Mouse (Mus musculus): Measurements from ENCODE around the gene H2al1a. TPM values are rescaled to one million over a fixed set of nuclear protein-coding genes. Genes with fewer than 3 reads are reported as not detected.
"Not testable (repeated sequence)": the region's sequence is repeated elsewhere in the genome, so short reads cannot be mapped to it uniquely, and the experiment has no call there.

Gene H2al1a
- polyA plus RNA-seq, 1 experiment from 2014 or later, result not detected

DNA sequence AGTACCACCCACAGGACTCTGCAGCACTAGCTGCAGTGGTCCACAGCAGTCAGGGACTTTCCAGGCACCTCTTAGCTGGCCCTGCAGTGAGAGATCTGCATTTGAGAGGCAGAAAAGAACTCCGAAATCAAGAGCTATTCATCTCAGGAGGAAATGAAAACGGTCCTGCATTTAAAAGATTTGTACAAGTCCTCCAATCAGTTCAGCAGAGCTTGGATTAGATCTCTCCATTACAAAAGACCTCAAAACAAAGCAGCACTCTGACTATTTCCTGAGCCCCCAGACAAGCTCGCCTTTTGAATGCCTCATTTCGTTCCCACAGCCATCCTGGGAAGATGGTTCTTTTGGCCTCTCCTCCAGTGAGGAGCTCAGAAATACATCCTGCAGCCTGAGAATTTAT is 9.8 kb upstream of the H2al1a start:
- ATAC-seq, result no peak

DNA sequence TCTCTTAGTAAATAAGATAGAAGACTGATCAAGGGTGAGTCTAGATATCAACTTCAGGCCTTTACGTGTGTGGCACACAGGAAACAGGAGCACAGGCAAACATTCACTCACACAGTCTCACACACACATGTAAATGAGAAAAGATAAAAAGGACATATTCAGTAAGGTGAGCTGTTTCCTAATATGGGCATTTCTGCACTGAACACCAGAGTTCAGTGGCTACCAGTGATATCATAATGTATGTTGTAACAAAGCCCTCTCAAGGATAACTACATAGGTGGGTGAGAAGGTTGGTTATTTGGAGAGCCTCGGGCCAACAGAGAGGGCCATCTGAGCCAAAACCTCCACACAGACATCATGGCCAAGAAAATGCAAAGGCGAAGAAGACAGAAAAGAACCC is 3.1 kb downstream of the H2al1a start, which contains the start of gene H2al1b:
H2al1b (plus strand) TSS at position 301 of the 400 bp plus-strand sequence.
- 92% methylated on average over 1 of the region's 3 CpGs for WGBS

More for the DNA sequence above, 9.8 kb upstream of the H2al1a start:
- no peaks in the 10 kb centered on the region for H3K4me1 ChIP-seq (replicated peaks)
- H3K9me3 ChIP-seq, result no peaks in the 10 kb centered on the region
- H3K27ac ChIP-seq, result no peak overlapping the region
- no peaks in the 10 kb centered on the region; the same call in 1 of the 2 replicates for H3K27me3 ChIP-seq
- no peak overlapping the region for H3K4me2 ChIP-seq (replicated peaks)
- H3K4me3 ChIP-seq (replicated peaks), result no peak overlapping the region
- H3K36me3 ChIP-seq, result no peaks in the 10 kb centered on the region
- no peak overlapping the region for H3K9ac ChIP-seq (replicated peaks)
- 30% methylated on average over 4 of the region's 4 CpGs for WGBS

DNA sequence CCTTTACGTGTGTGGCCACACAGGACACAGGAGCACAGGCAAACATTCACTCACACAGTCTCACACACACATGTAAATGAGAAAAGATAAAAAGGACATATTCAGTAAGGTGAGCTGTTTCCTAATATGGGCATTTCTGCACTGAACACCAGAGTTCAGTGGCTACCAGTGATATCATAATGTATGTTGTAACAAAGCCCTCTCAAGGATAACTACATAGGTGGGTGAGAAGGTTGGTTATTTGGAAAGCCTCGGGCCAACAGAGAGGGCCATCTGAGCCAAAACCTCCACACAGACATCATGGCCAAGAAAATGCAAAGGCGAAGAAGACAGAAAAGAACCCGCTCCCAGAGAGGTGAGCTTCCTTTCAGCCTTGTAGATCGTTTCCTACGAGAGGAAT is 6.3 kb downstream of the H2al1a start, which contains the start of gene H2al1c:
H2al1c (plus strand) TSS at position 301 of the 400 bp plus-strand sequence.
- H3K9ac ChIP-seq (replicated peaks); ATAC-seq; H3K27ac ChIP-seq; H3K4me2 ChIP-seq (replicated peaks); H3K36me3 ChIP-seq; H3K4me3 ChIP-seq (replicated peaks); H3K9me3 ChIP-seq; H3K27me3 ChIP-seq; H3K4me1 ChIP-seq (replicated peaks): not testable (repeated sequence)
- 75% methylated on average over 1 of the region's 6 CpGs for WGBS

More for the DNA sequence above, 3.1 kb downstream of the H2al1a start, which contains the start of gene H2al1b:
- not testable (repeated sequence) for H3K4me1 ChIP-seq (replicated peaks); ATAC-seq; H3K9me3 ChIP-seq; H3K4me2 ChIP-seq (replicated peaks); H3K27me3 ChIP-seq; H3K9ac ChIP-seq (replicated peaks); H3K36me3 ChIP-seq; H3K27ac ChIP-seq; H3K4me3 ChIP-seq (replicated peaks)

DNA sequence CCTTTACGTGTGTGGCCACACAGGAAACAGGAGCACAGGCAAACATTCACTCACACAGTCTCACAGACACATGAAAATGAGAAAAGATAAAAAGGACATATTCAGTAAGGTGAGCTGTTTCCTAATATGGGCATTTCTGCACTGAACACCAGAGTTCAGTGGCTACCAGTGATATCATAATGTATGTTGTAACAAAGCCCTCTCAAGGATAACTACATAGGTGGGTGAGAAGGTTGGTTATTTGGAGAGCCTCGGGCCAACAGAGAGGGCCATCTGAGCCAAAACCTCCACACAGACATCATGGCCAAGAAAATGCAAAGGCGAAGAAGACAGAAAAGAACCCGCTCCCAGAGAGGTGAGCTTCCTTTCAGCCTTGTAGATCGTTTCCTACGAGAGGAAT is 9.5 kb downstream of the H2al1a start, which contains the start of gene H2al1d:
H2al1d (plus strand) TSS at position 301 of the 400 bp plus-strand sequence.
- not testable (repeated sequence) for H3K4me2 ChIP-seq (replicated peaks); H3K9me3 ChIP-seq; H3K4me1 ChIP-seq (replicated peaks); H3K27me3 ChIP-seq; H3K4me3 ChIP-seq (replicated peaks); H3K36me3 ChIP-seq; H3K27ac ChIP-seq; ATAC-seq; H3K9ac ChIP-seq (replicated peaks)
- WGBS, result no CpG with 5 or more reads among the region's 6 CpGs

DNA sequence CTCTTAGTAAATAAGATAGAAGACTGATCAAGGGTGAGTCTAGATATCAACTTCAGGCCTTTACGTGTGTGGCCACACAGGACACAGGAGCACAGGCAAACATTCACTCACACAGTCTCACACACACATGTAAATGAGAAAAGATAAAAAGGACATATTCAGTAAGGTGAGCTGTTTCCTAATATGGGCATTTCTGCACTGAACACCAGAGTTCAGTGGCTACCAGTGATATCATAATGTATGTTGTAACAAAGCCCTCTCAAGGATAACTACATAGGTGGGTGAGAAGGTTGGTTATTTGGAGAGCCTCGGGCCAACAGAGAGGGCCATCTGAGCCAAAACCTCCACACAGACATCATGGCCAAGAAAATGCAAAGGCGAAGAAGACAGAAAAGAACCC is 12.6 kb downstream of the H2al1a start, which contains the start of gene H2al1e:
H2al1e (plus strand) TSS at position 301 of the 400 bp plus-strand sequence.
- not testable (repeated sequence) for ATAC-seq; H3K27me3 ChIP-seq; H3K4me3 ChIP-seq (replicated peaks); H3K9me3 ChIP-seq; H3K36me3 ChIP-seq; H3K4me1 ChIP-seq (replicated peaks); H3K4me2 ChIP-seq (replicated peaks); H3K9ac ChIP-seq (replicated peaks); H3K27ac ChIP-seq
- WGBS, result no CpG with 5 or more reads among the region's 3 CpGs

DNA sequence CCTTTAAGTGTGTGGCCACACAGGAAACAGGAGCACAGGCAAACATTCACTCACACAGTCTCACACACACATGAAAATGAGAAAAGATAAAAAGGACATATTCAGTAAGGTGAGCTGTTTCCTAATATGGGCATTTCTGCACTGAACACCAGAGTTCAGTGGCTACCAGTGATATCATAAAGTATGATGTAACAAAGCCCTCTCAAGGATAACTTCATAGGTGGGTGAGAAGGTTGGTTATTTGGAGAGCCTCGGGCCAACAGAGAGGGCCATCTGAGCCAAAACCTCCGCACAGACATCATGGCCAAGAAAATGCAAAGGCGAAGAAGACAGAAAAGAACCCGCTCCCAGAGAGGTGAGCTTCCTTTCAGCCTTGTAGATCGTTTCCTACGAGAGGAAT is 15.8 kb downstream of the H2al1a start, which contains the start of gene H2al1f:
H2al1f (plus strand) TSS at position 301 of the 400 bp plus-strand sequence.
- H3K9ac ChIP-seq (replicated peaks); ATAC-seq; H3K4me1 ChIP-seq (replicated peaks); H3K36me3 ChIP-seq; H3K4me2 ChIP-seq (replicated peaks); H3K27ac ChIP-seq; H3K27me3 ChIP-seq; H3K4me3 ChIP-seq (replicated peaks); H3K9me3 ChIP-seq: not testable (repeated sequence)
- no CpG with 5 or more reads among the region's 6 CpGs for WGBS

DNA sequence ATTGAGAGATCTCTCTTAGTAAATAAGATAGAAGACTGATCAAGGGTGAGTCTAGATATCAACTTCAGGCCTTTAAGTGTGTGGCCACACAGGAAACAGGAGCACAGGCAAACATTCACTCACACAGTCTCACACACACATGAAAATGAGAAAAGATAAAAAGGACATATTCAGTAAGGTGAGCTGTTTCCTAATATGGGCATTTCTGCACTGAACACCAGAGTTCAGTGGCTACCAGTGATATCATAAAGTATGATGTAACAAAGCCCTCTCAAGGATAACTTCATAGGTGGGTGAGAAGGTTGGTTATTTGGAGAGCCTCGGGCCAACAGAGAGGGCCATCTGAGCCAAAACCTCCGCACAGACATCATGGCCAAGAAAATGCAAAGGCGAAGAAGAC is 18.9 kb downstream of the H2al1a start, which contains the start of gene H2al1g:
H2al1g (plus strand) TSS at position 301 of the 400 bp plus-strand sequence.
- not testable (repeated sequence) for H3K4me2 ChIP-seq (replicated peaks); ATAC-seq; H3K27me3 ChIP-seq; H3K27ac ChIP-seq; H3K9me3 ChIP-seq; H3K9ac ChIP-seq (replicated peaks); H3K4me3 ChIP-seq (replicated peaks); H3K36me3 ChIP-seq; H3K4me1 ChIP-seq (replicated peaks)
- no CpG with 5 or more reads among the region's 3 CpGs for WGBS

DNA sequence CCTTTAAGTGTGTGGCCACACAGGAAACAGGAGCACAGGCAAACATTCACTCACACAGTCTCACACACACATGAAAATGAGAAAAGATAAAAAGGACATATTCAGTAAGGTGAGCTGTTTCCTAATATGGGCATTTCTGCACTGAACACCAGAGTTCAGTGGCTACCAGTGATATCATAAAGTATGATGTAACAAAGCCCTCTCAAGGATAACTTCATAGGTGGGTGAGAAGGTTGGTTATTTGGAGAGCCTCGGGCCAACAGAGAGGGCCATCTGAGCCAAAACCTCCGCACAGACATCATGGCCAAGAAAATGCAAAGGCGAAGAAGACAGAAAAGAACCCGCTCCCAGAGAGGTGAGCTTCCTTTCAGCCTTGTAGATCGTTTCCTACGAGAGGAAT is 22.1 kb downstream of the H2al1a start, which contains the start of gene H2al1h:
H2al1h (plus strand) TSS at position 301 of the 400 bp plus-strand sequence.
- whole genome bisulfite sequencing, result no CpG with 5 or more reads among the region's 6 CpGs
- H3K27me3 ChIP-seq; H3K4me2 ChIP-seq (replicated peaks): not testable (repeated sequence)

DNA sequence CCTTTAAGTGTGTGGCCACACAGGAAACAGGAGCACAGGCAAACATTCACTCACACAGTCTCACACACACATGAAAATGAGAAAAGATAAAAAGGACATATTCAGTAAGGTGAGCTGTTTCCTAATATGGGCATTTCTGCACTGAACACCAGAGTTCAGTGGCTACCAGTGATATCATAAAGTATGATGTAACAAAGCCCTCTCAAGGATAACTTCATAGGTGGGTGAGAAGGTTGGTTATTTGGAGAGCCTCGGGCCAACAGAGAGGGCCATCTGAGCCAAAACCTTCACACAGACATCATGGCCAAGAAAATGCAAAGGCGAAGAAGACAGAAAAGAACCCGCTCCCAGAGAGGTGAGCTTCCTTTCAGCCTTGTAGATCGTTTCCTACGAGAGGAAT is 25.3 kb downstream of the H2al1a start, which contains the start of gene H2al1i:
H2al1i (plus strand) TSS at position 301 of the 400 bp plus-strand sequence.
- ATAC-seq, result not testable (repeated sequence)
- no CpG with 5 or more reads among the region's 5 CpGs for WGBS

More for the DNA sequence above, 22.1 kb downstream of the H2al1a start, which contains the start of gene H2al1h:
- H3K9me3 ChIP-seq; H3K9ac ChIP-seq (replicated peaks); H3K4me3 ChIP-seq (replicated peaks); H3K36me3 ChIP-seq; H3K27ac ChIP-seq; H3K4me1 ChIP-seq (replicated peaks); ATAC-seq: not testable (repeated sequence)

DNA sequence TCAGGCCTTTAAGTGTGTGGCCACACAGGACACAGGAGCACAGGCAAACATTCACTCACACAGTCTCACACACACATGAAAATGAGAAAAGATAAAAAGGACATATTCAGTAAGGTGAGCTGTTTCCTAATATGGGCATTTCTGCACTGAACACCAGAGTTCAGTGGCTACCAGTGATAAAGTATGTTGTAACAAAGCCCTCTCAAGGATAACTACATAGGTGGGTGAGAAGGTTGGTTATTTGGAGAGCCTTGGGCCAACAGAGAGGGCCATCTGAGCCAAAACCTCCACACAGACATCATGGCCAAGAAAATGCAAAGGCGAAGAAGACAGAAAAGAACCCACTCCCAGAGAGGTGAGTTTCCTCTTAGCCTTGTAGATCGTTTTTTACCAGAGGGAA is 28.5 kb downstream of the H2al1a start, which contains the start of gene H2al1j:
H2al1j (plus strand) TSS at position 301 of the 400 bp plus-strand sequence.
- not testable (repeated sequence) for H3K4me3 ChIP-seq (replicated peaks); H3K9me3 ChIP-seq; H3K27ac ChIP-seq; ATAC-seq; H3K4me1 ChIP-seq (replicated peaks); H3K4me2 ChIP-seq (replicated peaks); H3K9ac ChIP-seq (replicated peaks); H3K36me3 ChIP-seq; H3K27me3 ChIP-seq
- WGBS, result 86% methylated on average over 2 of the region's 2 CpGs

More for the DNA sequence above, 25.3 kb downstream of the H2al1a start, which contains the start of gene H2al1i:
- H3K4me2 ChIP-seq (replicated peaks); H3K36me3 ChIP-seq; H3K27ac ChIP-seq; H3K4me3 ChIP-seq (replicated peaks); H3K27me3 ChIP-seq; H3K4me1 ChIP-seq (replicated peaks); H3K9ac ChIP-seq (replicated peaks); H3K9me3 ChIP-seq: not testable (repeated sequence)

DNA sequence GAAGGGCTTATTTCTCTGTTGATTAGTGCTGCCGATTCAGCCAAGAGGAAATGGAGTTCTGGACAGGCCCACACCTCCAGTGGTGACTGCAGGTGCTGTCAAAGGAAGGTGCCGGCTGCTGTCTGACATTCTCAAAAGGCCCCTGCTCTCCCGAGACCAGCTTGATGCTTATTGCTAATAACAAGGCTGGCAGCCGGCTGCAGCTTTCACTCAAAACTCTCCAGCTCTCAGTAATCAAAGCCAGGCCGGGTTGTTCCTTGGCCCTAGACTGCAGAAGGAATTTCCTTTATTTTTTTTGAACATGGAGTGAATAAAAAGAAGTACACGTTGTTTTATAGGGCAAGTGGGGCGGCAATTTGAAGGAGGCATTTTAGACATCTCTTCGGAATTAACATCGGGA is 46.7 kb downstream of the H2al1a start:
- Histone ChIP-seq H3K4me1 (replicated peaks) (no peaks in the 10 kb centered on the region), H3K27ac (no peak overlapping the region), H3K27me3 (0 out of 2 replicates have a peak, but pooled peaks cover 3% of the 10 kb centered on the region), H3K36me3 (no peaks in the 10 kb centered on the region), H3K9me3 (no peaks in the 10 kb centered on the region), H3K4me2 (replicated peaks) (no peak overlapping the region), H3K4me3 (replicated peaks) (no peak overlapping the region), H3K9ac (replicated peaks) (no peak overlapping the region)
- WGBS, result 65% methylated on average over 9 of the region's 9 CpGs
- ATAC-seq, result no peak

DNA sequence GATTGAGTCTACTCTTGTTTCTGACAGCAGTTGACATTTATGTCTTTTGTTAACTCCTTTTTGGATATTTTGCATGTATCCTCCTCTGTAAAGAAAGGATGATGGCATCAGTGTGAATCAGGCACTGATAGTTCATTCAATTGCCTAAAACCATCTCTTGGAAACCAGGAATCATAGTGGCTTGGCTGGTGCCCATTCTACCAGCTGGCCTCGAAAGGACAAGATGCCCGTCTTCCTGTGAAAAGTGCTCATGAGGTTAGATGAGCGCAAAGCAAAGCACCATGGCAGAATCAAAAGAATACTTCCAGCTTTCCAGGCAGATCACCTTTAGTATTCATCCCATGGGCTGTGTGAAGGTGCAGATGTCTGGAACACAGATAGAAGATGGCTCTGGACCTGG is 47.7 kb downstream of the H2al1a start:
- Histone ChIP-seq H3K4me2 (replicated peaks) (no peak overlapping the region), H3K36me3 (no peaks in the 10 kb centered on the region), H3K9me3 (no peaks in the 10 kb centered on the region), H3K9ac (replicated peaks) (no peak overlapping the region), H3K4me3 (replicated peaks) (no peak overlapping the region), H3K27me3 (no peaks in the 10 kb centered on the region), H3K4me1 (replicated peaks) (no peaks in the 10 kb centered on the region), H3K27ac (no peak overlapping the region)
- ATAC-seq, result no peak
- WGBS, result 90% methylated on average over 3 of the region's 3 CpGs
